Mouse (Mus musculus): Measurements from ENCODE around the gene Bak1. TPM values are rescaled to one million over a fixed set of nuclear protein-coding genes. Genes with fewer than 3 reads are reported as not detected.
"Not testable (repeated sequence)": the region's sequence is repeated elsewhere in the genome, so short reads cannot be mapped to it uniquely, and the experiment has no call there.

Bak1 gene
- total RNA-seq, 2 experiments from 2014 or later, result 29.3 to 33.2 TPM

- DNase-seq (ENCODE audit: low spot score in 2 of 2), result no peak
These were observed 43.2 kb downstream of the Bak1 start for GRCm38 (mm10) chr17:26985503-26986179.

GRCm38 (mm10) chr17:26983382-26983781 lies 45.4 kb downstream of the Bak1 start:
- DNase-seq (ENCODE audit: low spot score in 2 of 2), result no peak

DNA sequence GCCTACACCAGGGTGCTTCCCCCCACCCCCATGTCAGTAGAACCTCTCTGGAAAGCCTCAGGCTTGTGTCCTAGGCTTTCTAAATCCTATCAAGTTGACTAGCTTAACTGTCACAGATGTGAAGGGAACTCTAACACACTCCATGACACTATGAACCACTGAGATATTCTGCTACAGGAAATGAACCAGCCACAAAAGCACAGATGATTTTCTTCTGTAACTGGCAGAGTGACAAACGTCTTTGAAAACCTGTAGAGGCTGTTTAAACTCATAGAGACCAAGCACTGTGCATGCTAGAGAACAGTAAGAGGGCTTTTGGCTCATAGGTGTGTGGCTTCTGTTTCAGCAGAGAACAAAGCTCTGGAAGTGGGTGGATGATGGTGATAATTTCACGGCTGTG lies 47.8 kb downstream of the Bak1 start:
- DNase-seq (ENCODE audit: low spot score in 2 of 2), result no peak

GRCm38 (mm10) chr17:26979426-26979825 lies 49.4 kb downstream of the Bak1 start:
- no peak for DNase-seq (ENCODE audit: low spot score in 2 of 2)

GRCm38 (mm10) chr17:26977354-26977753 lies 51.5 kb downstream of the Bak1 start:
- DNase-seq (ENCODE audit: low spot score in 2 of 2), result not testable (repeated sequence)

DNA sequence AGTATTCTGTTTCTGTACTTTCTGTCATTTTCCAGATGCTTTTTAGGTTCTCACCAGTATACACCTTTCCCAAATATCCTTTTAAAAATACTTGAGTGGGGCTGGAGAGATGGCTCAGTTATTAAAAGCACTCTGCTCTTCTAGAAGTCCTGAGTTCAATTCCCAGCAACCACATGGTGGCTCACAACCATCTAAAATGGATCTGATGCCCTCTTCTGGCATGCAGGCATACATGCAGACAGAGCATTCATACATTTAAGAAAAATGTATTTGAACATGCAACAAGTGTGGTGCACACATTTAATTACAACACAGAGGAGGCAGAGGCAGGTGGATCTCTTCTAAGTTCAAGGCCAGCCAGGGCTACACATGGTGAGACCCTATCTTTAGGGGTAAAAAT lies 53.4 kb downstream of the Bak1 start:
- no peak for DNase-seq (ENCODE audit: low spot score in 2 of 2)

DNA sequence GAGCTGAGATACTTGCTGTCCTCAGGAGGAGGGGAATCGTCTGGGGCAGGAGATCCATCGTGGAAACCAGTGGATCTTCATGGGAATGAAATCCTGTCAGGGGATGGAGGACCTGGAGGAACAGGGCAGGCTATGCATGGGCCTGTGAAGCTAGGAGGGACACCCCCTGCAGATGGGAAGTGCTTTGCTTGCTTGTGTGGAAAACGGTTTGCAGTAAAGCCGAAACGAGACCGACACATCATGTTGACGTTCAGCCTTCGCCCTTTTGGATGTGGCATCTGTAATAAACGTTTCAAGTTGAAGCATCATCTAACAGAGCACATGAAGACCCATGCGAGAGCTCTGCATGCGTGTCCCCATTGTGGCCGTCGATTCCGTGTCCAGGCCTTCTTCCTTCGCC lies 54.3 kb downstream of the Bak1 start:
- no peak for DNase-seq (ENCODE audit: low spot score in 2 of 2)

GRCm38 (mm10) chr17:26972703-26973574 lies 55.9 kb downstream of the Bak1 start, which contains the start of gene Zbtb9:
Gene Zbtb9 (plus strand): TSS chr17:26973167.
- DNase-seq (ENCODE audit: low spot score in 2 of 2), result peak; percentile 94 to 98

GRCm38 (mm10) chr17:26972107-26972506 lies 56.7 kb downstream of the Bak1 start:
- DNase-seq (ENCODE audit: low spot score in 2 of 2), result no peak

GRCm38 (mm10) chr17:26971247-26971905 lies 57.4 kb downstream of the Bak1 start:
- peak in 1 of 2 experiments; percentile 18 for DNase-seq (ENCODE audit: low spot score in 2 of 2)

GRCm38 (mm10) chr17:26970221-26970620 lies 58.6 kb downstream of the Bak1 start:
- peak in 1 of 2 experiments; percentile 15 for DNase-seq (ENCODE audit: low spot score in 2 of 2)

Other genes starting within 250 kb of the Bak1 start
- gene Bnip1, start 247.9 kb downstream of the Bak1 start, total RNA-seq (2021), result 10 to 100 TPM; 33.0 to 34.1 TPM
- gene Nkx2-5, start 184.0 kb downstream of the Bak1 start, total RNA-seq (2021), result not detected
- 1 to 10 TPM; 4.0 to 5.8 TPM for gene Kifc5b, start 111.9 kb downstream of the Bak1 start, total RNA-seq (2021)
- 10 to 100 TPM; 23.0 to 23.9 TPM for gene Phf1, start 96.0 kb downstream of the Bak1 start, total RNA-seq (2021)
- 100 to 1,000 TPM; 106 to 112 TPM for gene Cuta, start 89.4 kb downstream of the Bak1 start, total RNA-seq (2021)
- gene Syngap1, start 87.8 kb downstream of the Bak1 start, total RNA-seq (2021), result 100 to 1,000 TPM; 450 to 479 TPM
- gene Zbtb9, start 55.8 kb downstream of the Bak1 start, total RNA-seq (2021), result 10 to 100 TPM; 11.8 to 14.0 TPM
- gene Itpr3, start 28.3 kb upstream of the Bak1 start, total RNA-seq (2021), result 1 to 10 TPM; 2.4 to 2.9 TPM
- 100 to 1,000 TPM; 152 to 168 TPM for gene Uqcc2, start 104.9 kb upstream of the Bak1 start, total RNA-seq (2021)
- not detected for gene Ip6k3, start 138.8 kb upstream of the Bak1 start, total RNA-seq (2021)
- 10 to 100 TPM; 48.4 to 56.2 TPM for gene Lemd2, start 175.5 kb upstream of the Bak1 start, total RNA-seq (2021)